Comparison of ENCODE assay signal across 15 mouse cellular contexts in the genomic region with DNA sequence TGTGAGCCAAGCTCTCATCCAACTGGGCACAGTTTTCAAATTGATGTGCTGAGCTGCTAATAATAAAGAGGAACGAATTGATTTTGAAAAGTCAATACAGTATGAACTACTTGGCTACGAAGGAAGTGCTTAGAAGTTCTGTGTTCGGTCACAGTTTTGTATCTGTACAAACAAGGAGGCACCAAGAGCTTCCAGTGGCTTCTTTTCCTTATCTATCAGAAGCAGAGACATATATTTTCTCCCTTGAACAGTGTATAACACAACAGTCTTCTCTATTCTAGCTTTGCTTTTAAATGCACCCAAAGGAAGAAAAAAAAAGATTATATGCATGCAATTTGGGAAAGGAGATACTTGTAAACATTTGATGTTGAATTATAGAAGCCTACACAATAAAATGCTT.
"Had no signal": no experiment of that assay in that cellular context is flagged by ENCODE, and none has a peak within 500 bp of the region (broad histone marks: within the 10 kb centered on the region; RNA-seq: fewer than 3 reads in every experiment).

No protein-coding gene starts in this region.

- H3K27me3 ChIP-seq: intestine, embryonic 15.5 days; kidney, embryonic 15.5 days; limb, embryonic 13.5 days had no signal

- H3K9me3 ChIP-seq: intestine, embryonic 15.5 days; kidney, embryonic 15.5 days; limb, embryonic 10.5 days; limb, embryonic 13.5 days; midbrain, embryonic 10.5 days had no signal

- H3K4me2 ChIP-seq: intestine, embryonic 15.5 days; kidney, embryonic 15.5 days; limb, embryonic 13.5 days had no signal

- DNase-seq: kidney, adult 11 months; kidney, adult 8-10 months; kidney, postnatal 10 days; kidney, postnatal 4 days; lung, adult 2 months; midbrain, embryonic 14.5 days; thymus, adult 2 months; thymus, postnatal 14 days; thymus, postnatal 4 days had no signal

- ATAC-seq: intestine, embryonic 15.5 days had no signal

- H3K9ac ChIP-seq: intestine, embryonic 15.5 days; kidney, embryonic 15.5 days; limb, embryonic 13.5 days had no signal

- H3K36me3 ChIP-seq: intestine, embryonic 15.5 days; kidney, embryonic 15.5 days; limb, embryonic 10.5 days; limb, embryonic 13.5 days; midbrain, embryonic 10.5 days had no signal

- H3K4me1 ChIP-seq: intestine, embryonic 15.5 days; kidney, embryonic 15.5 days; limb, embryonic 10.5 days had no signal

- H3K4me3 ChIP-seq: intestine, embryonic 15.5 days; kidney, embryonic 15.5 days; limb, embryonic 10.5 days; limb, embryonic 13.5 days; midbrain, embryonic 10.5 days had no signal

- H3K27ac ChIP-seq: intestine, embryonic 15.5 days; kidney, embryonic 15.5 days; limb, embryonic 10.5 days; limb, embryonic 13.5 days; macrophage; midbrain, embryonic 10.5 days had no signal
